Mouse (Mus musculus) frontal cortex, postnatal 10 days (tissue): ENCODE results near the gene Il22.
"Not testable (repeated sequence)": the region's sequence is repeated elsewhere in the genome, so short reads cannot be mapped to it uniquely, and the experiment has no call there.

Source experiments
- DNase-seq, 2 experiments: peaks; one replicate each; pipeline ENCODE4 v3.0.0; 2022; ENCODE audit warnings: low spot score in 2 of 2, mixed read lengths in 1 of 2

The Il22 gene

DNA sequence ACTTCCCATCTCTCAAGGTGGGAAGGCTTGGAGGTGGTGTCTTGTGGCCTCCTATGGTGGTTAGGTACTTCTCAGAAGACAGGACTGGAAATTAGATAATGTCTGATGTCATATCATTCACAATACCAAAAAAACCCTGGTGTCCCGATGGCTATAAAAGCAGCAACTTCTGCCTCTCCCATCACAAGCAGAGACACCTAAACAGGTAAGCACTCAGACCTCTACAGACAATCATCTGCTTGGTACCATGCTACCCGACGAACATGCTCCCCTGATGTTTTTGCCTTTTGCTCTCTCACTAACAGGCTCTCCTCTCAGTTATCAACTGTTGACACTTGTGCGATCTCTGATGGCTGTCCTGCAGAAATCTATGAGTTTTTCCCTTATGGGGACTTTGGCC, at the start of gene Il22:
Gene Il22, plus strand, starts transcription at position 301 of the 400 bp plus-strand sequence.
- no peak for DNase-seq

DNA sequence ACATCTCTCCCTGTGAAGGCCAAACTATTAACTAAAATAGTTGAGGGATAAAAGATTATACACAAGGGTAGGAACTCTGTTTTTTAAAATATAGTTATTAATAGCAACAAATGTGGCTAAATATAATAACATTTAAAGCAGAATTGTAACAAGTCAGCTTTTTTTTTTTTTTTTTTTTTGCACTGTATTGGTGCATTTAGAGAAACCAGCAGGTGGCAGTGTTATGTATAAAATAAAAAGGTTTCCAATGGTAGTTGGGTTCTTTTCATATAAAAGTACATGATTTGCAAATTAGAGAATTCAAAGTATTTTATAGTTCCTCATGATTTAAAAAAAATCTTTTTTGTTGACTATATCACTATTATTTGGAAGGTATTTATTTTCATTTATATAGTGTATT, 48.8 kb upstream of the Il22 start:
- no peak for DNase-seq

DNA sequence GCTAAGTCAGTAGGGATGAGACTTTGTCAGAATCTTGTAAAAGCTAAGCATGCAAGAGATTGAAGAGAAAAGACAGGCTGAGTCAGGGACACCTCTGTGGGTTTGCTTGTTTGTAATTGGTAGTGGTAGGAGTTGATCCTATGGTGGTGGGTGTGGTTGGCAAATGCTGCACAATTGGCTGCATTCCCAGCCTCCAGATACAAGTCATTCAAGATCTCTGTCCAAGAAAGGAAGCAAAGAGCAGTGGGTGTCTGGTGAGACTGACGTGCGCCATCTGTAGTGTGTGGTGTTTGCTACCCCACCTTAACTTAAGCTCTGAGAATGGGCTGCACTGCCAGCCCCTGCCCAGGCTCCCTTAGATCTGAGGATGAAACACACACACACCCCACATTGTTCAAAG, 43.6 kb upstream of the Il22 start:
- peak; percentile 35 to 50 for DNase-seq

DNA sequence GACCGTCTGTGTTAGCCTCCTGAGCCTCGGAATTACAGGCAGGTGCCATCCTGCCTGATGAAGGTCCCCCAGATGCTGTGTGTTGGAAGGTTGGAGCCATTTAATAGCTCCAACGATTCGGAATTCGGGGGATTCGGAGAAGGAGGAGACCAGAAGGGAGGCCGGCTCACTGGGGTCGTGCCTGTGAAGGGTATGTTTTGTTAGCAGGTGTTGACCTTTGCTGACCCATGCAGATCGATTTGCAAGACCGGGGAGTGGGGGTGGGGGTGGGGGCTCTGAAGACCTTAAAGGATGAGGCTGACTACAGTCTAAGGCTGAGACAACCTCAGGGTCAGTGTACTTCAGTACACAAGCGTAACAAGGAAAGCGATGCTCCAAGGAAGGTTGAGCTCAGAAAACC, 35.5 kb upstream of the Il22 start:
- no peak for DNase-seq

DNA sequence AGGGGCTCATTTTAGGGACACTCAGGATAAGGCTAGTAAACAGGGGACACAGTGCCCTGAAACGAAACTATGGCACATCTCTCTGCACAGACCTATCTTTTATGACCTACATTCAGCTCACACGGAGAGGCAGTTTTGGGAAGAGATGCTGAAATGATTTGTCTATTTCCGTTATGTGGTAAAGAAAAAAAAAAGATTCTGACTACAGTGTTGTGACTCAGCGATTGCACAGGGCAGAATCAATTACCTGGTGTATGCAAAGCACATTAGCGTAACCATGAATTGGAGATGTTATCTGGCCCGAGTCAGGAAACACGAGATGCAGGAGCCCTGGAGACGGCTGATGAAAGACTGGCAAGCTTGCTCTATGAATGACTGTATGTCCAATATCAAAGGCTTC, 32.3 kb upstream of the Il22 start:
- no peak for DNase-seq

DNA sequence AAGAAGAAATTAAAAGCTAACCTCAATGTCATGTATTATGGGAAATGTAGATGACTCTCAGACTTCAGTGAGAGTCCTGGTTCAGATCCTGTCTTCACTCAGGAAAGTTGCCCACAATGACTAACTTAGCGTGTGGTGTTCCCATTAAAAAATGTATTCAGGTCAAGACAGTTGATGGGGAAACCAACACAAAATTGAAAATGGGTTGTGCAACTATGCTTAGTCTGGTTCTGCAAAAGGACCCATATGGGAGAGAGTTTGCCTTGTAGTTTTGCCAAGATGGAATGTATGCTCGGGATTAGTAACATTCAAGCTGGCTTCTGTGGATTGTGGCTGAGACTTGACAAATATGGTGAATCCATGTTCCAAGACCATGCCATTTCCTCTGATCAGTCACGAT, 31.9 kb upstream of the Il22 start:
- no peak for DNase-seq

DNA sequence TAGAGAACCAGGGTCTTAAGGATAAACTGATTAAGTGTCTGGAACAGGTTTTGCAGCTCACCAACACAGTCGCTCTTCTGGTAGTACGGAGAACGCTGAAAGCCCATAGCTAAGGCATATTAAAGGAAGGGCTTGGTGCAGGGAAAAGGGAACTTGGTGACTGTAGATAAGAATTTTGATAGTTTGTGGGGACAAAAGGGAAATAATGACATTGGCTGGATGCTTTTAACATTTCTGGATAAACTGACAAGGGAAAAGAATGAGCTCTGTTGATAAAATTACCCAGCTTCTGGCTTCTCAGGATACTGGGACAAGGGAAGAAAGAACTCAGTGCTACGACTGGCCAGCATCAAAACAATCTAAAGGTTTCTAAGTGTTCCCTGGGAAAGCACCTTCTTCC, 29.2 kb upstream of the Il22 start:
- DNase-seq: not testable (repeated sequence)

DNA sequence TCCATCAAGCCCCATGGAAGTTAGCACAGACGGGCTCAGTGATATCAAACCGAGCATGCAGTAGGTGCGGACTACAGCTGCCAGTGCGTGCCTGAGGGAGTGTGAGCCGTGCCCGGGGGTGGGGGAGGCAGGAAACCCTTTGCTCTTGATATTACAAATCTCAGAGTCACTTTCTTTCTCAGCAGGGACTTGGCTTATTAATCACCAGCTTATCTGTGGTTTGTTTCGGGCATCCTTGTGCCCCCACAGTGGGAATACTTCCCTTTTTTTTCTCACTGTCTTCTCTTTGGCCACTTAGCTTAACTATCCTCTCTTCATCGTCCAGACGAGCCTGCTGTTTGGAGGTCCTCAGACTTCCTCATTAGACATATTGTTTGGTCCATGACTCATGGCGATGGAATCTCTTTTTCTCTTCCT, 26.0 kb upstream of the Il22 start:
- DNase-seq: no peak

DNA sequence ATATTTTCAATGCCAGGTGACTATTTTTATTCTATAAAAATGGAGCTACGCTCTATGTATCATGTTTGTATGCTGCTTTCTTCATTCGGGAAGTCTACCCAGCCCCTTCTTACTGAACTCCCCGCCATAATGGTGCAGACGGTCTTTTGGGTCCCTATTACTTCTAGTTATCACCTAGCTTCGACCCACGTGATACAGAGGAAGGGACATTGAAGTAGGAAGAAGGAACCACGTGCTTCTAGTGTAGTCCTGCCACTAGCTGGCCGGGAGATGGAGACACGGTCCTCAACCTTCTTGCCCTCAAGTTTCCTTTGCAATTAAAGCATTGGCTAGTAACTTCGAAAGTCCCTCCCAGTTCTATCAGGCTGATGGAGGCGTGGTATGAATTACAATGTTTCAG, 25.5 kb upstream of the Il22 start:
- DNase-seq: no peak

DNA sequence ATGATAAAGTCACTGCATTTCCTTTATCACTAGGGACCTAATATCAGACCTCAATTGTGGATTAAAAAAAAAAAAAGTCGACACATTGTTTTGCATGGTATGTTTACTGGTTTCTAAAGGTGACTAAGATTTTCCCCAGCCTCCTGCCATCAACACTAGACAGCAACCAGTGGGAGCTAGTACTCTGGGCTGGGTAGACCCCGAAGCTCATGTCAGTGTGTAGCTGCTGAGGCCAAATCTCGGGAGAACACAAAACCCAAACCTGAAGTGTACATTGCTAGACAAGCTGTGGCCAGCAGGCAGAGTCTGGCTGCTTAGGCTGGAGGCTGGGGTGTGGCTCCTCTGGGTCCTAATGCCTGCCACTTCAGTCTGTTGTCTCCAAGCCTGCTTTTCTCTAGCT, 9.6 kb upstream of the Il22 start:
- not testable (repeated sequence) for DNase-seq

DNA sequence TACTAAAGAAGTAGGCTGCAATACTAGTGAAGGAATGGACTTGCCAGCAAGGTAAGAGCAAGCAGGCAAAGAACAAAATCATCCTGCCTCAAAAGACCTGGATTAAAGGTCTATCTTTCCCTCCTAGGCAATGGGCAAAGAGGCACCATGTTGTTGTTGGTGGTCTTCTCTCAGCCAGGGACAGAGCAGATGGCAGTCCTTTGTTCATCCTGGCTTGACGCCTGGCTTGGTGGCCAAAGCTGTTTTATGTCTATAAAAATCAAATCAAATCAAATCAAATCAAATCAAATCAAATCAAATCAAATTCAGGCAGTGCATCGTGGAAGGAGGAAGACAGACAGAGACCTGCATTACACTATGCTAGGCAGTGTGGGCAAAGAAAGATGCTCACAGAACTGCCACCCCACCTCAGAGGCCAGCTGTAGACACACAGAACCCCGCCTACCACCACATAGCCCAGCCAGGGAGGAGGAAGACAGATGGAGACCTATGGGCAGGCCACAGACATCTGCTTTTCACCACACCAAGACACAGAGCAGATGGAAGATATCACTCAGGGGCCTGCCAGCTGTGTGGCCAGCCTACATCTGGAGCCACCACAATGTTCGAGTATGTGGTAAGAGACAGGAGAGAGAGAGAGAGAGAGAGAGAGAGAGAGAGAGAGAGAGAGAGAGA, 11.1 kb downstream of the Il22 start:
- DNase-seq: not testable (repeated sequence)

DNA sequence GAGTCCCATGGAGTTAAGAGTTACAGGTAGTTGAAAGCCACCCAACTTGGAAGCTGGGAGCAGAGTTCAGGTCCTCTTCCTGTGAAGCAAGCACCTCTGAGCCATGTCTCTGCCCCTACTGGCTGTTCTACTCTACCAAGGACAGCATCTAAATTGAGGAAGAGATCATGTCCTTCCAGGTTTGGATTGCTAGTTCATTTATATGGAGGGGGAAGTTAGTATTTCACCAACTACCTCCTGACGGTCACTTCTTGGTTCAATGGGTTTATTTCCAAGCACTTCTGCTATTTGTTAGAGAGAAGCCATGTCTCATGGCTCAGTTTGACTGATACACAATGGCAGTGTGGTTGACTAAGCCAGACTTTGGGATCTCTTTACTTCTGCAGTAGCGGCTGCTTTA, 22.9 kb downstream of the Il22 start:
- not testable (repeated sequence) for DNase-seq

DNA sequence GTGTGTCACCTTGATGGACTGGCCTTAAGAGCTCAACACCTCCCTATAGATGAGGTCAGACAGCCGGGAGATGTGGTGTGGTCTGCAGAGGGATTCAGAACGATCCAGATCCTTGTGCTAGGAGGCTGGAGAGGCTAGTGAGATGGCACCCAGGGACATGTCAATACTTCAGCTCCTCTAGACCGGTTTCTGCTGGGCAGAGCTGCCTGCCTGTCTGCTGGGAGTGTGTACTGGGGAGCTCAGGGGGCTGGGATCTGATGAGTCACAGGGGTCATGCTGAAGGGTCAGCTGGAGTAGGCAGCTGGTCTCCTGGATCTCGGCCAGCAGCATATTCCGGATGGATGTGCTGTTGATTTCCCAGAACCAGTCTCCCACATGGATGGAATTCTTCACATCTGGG, 27.9 kb downstream of the Il22 start:
- not testable (repeated sequence) for DNase-seq

DNA sequence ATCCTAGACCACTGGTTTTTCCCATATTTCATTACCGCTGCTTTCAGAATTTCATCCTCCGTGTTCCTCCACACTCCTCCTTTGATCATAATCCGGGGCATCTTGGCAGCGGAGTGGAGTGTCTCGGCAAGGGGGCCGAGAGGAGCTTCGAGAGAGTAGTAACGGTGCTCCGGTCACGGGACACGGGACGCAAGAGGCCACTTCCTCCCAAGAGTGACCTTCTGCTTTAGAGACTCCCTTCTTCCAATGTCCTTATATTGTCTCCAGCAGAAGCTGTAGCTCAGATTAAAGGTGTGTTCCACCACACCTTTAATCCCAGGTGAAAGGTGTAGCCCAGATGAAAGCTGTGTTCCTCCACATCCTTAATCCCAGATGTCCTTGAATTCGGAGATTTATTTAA, 35.9 kb downstream of the Il22 start, which contains the start of gene Gm32717:
Gene Gm32717, minus strand, starts transcription at position 101 of the 400 bp plus-strand sequence.
- not testable (repeated sequence) for DNase-seq

DNA sequence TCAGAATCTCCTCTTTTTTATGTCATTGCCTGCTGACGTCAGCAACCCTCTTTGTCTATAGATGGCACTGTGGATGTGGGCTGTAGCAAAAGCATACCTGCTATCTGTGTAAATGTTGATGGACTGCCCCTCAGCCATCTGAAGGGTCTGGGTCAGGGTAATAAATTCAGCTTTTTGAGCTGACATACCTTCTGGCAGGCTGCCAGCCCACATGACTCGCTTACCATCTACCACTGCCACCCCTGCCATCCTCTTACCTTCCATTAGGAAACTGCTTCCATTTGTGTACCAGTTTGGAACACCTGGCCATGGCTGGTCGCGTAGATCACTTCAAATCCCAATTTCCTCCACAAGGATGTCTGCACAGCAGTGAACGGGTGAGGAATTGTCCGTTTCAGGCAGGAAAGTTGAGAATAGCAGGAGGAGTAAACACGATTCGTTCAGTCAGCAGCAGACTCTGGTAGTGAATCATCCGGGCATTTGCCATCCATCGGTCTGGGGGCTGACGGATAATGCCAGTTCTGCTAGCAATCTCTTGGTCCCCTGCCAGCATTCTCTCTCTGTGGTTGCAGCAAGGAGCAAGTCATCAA, 44.4 kb downstream of the Il22 start:
- DNase-seq: peak in 1 of 2 experiments; percentile 5

DNA sequence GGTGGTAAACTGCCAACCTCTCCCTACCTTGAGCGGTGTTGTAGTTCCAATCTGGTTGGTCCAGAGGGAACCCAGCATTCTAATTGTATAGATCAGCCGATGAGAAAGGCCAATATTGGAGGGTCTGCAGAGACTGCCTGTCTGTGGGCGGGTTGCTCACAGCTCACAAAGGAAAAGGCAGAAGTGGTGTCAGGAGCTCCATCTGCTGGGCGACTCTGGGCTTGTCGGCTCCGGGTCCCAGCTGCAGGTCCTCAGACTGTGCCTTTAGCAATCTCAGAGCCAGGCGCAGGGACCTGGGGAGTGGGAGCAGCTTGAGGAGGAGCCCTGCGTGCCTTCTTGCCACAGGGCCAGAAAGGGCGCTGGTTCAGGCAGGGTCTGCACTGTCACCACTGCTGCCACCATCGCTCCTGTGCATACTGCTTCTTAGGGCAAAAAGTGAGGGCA, 46.1 kb downstream of the Il22 start:
- peak in 1 of 2 experiments; percentile 21 for DNase-seq

DNA sequence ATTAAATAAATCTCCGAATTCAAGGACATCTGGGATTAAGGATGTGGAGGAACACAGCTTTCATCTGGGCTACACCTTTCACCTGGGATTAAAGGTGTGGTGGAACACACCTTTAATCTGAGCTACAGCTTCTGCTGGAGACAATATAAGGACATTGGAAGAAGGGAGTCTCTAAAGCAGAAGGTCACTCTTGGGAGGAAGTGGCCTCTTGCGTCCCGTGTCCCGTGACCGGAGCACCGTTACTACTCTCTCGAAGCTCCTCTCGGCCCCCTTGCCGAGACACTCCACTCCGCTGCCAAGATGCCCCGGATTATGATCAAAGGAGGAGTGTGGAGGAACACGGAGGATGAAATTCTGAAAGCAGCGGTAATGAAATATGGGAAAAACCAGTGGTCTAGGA, 53.6 kb downstream of the Il22 start, which contains the start of gene Gm32802:
Gene Gm32802, plus strand, starts transcription at position 301 of the 400 bp plus-strand sequence.
- not testable (repeated sequence) for DNase-seq
